Mouse (Mus musculus): ENCODE measurements at regions not wholly inside any gene's neighbourhood (a gene's known extent, or its start where the extent isn't known, plus 50 kb on each side); places are given as distances from the start of the nearest gene placed in this dataset.
A peak's percentile ranks its signal among the peaks of the same experiment; 100 is the strongest.
"Not testable (repeated sequence)": the region's sequence is repeated elsewhere in the genome, so short reads cannot be mapped to it uniquely, and the experiment has no call there.

GRCm38 (mm10) chr3:53792541-53792940 lies 52.3 kb upstream of the Gm10985 start:
- no peak for DNase-seq (ENCODE audit: low spot score in 2 of 2)
- intact Hi-C loops (cut with DNase I): no loop called here

DNA sequence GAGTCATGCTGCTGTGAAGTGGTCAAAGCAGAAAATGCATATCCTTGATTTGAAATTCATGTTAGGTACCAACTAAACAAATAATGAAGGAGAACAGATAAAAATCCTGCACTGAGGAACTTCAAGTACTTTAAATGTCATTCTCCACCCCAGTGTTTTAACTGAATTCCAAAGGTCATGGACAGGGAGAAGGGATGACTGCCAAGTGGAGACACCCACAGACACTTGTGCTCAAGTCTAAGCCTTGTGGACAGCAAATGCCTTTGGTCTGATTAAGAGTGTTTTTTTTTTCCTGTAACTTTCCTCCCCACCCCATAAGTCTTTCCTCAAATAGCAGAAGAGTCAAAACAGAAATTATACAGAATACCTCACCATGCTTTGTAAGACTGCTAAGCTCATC lies 55.2 kb upstream of the Gm10985 start:
- DNase-seq (ENCODE audit: low spot score in 2 of 2): no peak
- intact Hi-C loops (cut with DNase I): no loop called here

- intact Hi-C loops (cut with DNase I): no loop called here
These were observed 59.7 kb upstream of the Gm10985 start for GRCm38 (mm10) chr3:53785201-53785600.

DNA sequence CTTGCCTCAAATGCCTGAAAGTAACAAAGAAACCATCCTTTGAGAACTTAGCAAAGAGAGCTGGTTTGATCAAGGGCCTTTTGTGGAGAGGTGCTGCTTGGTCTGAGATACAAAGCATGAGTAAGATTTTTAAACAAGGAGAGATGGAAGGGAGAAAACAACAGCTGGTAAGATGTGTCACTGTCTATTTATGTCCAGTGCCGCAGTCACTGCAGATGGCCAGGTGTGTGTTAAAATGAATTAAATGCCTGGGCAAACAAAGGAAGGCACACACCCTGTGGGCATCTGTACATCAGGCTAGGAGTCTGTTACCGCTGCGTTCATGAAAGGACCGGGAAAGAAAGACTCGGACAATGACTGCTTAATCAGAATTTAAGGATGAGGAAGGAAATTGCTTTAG lies 68.2 kb upstream of the Gm10985 start:
- peak in 1 of 2 experiments; percentile 22 for DNase-seq (ENCODE audit: low spot score in 2 of 2)
- intact Hi-C loops (cut with DNase I): no loop called here

More at GRCm38 (mm10) chr3:53785201-53785600, 59.7 kb upstream of the Gm10985 start:
- DNase-seq (ENCODE audit: low spot score in 2 of 2): no peak

DNA sequence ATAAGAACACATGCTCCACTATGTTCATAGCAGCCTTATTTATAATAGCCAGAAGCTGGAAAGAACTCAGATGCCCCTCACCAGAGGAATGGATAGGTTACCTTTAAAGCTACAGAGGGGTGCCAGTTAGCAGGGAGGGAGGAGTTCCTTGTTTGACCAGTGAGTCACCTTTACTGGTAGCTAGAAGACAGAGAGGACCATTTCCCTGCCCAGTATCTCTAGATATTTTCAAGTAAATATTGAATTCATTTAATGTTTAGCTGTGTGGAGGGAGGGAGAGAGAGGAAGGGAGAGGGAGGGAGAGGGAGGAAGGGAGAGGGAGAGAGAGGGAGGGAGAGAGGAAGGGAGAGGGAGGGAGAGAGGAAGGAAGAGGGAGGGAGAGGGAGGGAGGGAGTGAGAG lies 77.3 kb upstream of the Gm10985 start:
- no peak for DNase-seq (ENCODE audit: low spot score in 2 of 2)
- intact Hi-C loops (cut with DNase I): no loop called here

DNA sequence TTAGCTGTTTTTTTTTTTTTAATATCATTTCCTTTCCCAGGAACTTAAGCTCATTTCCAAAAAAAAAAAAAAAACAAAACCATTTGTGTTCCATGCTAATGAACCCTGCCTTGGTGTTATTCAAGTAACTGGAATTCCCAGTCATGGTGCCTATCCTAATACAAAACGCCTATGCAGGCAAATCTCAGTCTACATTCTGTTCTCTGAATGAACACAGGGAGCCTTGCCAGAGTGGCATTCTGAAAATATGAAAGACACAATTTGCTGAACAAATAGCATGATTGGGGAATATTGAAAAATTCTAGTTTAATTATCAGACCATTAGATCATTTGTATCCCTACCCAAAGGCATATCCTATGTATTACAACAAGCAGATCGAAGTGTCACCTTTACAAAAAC lies 80.9 kb upstream of the Gm10985 start:
- DNase-seq (ENCODE audit: low spot score in 2 of 2): no peak
- intact Hi-C loops (cut with DNase I): no loop called here

- no peak for DNase-seq (ENCODE audit: low spot score in 2 of 2)
- intact Hi-C loops (cut with DNase I): no loop called here
These were observed 83.3 kb upstream of the Gm10985 start for GRCm38 (mm10) chr3:53761514-53762075.

GRCm38 (mm10) chr3:53756115-53756853 lies 88.6 kb upstream of the Gm10985 start:
- intact Hi-C loops (cut with DNase I): no loop called here
- DNase-seq (ENCODE audit: low spot score in 2 of 2): peak; percentile 13 to 16

DNA sequence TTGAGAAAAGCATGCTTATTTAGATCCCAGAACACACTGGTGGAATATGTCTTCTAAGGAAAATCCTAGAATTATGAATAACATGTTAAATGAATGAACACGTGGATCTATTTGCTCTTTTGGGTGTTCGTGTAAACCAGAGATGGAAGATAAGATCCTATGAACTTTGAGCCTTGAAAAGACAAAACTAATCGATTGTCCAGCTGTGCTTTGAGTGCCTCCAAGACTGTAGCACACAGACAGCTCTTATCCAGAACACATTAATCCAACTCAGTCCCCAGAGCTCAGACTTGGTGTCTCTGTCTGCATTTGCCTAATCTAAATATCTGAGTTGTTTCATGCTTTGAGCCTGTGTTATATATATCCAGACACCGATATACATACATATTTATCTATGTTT lies 80.0 kb upstream of the Frem2 start:
- DNase-seq (ENCODE audit: low spot score in 2 of 2): no peak
- intact Hi-C loops (cut with DNase I): loop anchor here (5.0 kb wide), 1 partner anchor 90 kb away; no protein-coding TSS in a partner anchor

GRCm38 (mm10) chr3:53735607-53736006 lies 78.5 kb upstream of the Frem2 start:
- not testable (repeated sequence) for DNase-seq (ENCODE audit: low spot score in 2 of 2)
- intact Hi-C loops (cut with DNase I): loop anchor here (1.0 to 5.0 kb wide), 3 partner anchors 92 to 579 kb away; no protein-coding TSS in a partner anchor

- DNase-seq (ENCODE audit: low spot score in 2 of 2): peak; percentile 21 to 62
- intact Hi-C loops (cut with DNase I): loop anchor here (1.0 to 5.0 kb wide), 3 partner anchors 92 to 580 kb away; no protein-coding TSS in a partner anchor
These were observed 78.0 kb upstream of the Frem2 start for GRCm38 (mm10) chr3:53735147-53735546.

- DNase-seq (ENCODE audit: low spot score in 2 of 2): no peak
- intact Hi-C loops (cut with DNase I): loop anchor here (2.0 to 5.0 kb wide), 2 partner anchors 142 to 942 kb away; no protein-coding TSS in a partner anchor
These were observed 73.3 kb upstream of the Frem2 start for GRCm38 (mm10) chr3:53730440-53730839.

- intact Hi-C loops (cut with DNase I): loop anchor here (1.0 to 5.0 kb wide), 3 partner anchors 141 to 942 kb away; no protein-coding TSS in a partner anchor
- DNase-seq (ENCODE audit: low spot score in 2 of 2): peak; percentile 36 to 52
These were observed 72.7 kb upstream of the Frem2 start for GRCm38 (mm10) chr3:53729810-53730209.

- DNase-seq (ENCODE audit: low spot score in 2 of 2): no peak
- intact Hi-C loops (cut with DNase I): loop anchor here (1.0 kb wide), 1 partner anchor 204 kb away; no protein-coding TSS in a partner anchor
These were observed 72.0 kb upstream of the Frem2 start for GRCm38 (mm10) chr3:53729131-53729530.

DNA sequence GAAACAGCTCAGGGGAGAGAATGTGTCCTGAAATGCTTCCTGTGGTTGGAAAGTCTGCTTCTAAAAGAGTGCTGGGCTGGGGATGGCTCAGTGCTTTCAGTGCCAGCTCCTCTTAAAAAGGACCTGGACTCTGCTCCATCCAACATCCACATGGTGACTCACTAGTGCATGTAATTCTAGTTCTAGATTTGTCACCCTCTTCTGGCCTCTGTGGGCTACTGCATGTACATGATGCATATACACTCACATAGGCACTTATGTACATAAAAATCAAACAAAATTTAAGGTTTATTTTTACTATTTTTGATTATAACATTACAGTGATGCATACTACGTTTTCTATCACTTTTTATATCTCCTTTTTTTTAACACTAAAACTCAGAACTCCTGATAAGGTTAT lies 70.6 kb upstream of the Frem2 start:
- intact Hi-C loops (cut with DNase I): no loop called here
- no peak for DNase-seq (ENCODE audit: low spot score in 2 of 2)

DNA sequence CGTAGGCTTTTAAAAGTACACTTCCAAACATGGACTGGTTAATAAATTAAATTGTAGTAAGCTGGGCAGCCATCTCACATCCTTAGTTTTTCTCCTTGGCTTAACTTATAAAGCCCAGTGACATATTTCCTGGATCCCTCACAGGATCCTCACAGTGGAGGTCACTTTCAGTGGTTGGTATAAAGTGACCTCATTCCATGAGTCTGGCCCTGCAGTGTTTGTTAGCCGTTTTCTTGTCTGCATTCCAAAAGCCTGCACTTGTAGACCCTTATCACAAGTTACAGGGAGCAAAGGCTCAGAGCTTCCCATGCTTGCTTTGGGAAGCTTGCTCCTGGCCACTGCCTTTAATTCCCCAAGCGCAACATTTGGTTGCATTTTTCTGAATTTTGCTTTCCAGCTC lies 49.9 kb upstream of the Frem2 start:
- no peak for DNase-seq (ENCODE audit: low spot score in 2 of 2)
- intact Hi-C loops (cut with DNase I): no loop called here

All from left cerebral cortex, postnatal 25 days (tissue).